Mouse (Mus musculus) neural tube, embryonic 13.5 days (tissue): Measurements from ENCODE around the gene Fgfr2. TPM values are rescaled to one million over a fixed set of nuclear protein-coding genes. Genes with fewer than 3 reads are reported as not detected.

Source experiments
- ATAC-seq: fragments of 200-750 bp; cut with Nextera tagmentation; 2 replicates; pipeline ENCODE4 v1.8.0; 2017; ENCODE audit warnings: low read depth, mild to moderate bottlenecking, moderate TSS enrichment, moderate library complexity
- H3K27ac ChIP-seq: fragments of 300-500 bp; sonication (generic); replicated peaks from 2 replicates; pipeline ENCODE4 v1.5.1; 2015; ENCODE audit warnings: moderate library complexity, mild to moderate bottlenecking, inconsistent platforms
- H3K27me3 ChIP-seq: fragments of 300-500 bp; sonication (generic); 2 replicates; pipeline ENCODE4 v1.6.1; 2015; ENCODE audit warnings: mild to moderate bottlenecking, inconsistent platforms
- H3K36me3 ChIP-seq: fragments of 300-500 bp; sonication (generic); 2 replicates; pipeline ENCODE4 v1.6.1; 2015; ENCODE audit warnings: mild to moderate bottlenecking, inconsistent platforms
- H3K4me1 ChIP-seq: fragments of 300-500 bp; sonication (generic); replicated peaks from 2 replicates; pipeline ENCODE4 v1.6.1; 2015; ENCODE audit warnings: inconsistent platforms
- H3K4me2 ChIP-seq: fragments of 300-500 bp; sonication (generic); 2 replicates; pipeline ENCODE4 v1.6.1; 2015; ENCODE audit warnings: inconsistent platforms, mild to moderate bottlenecking, moderate library complexity
- H3K4me3 ChIP-seq: fragments of 300-500 bp; sonication (generic); 2 replicates; pipeline ENCODE4 v1.5.1; 2015; ENCODE audit warnings: mild to moderate bottlenecking, inconsistent platforms
- H3K9ac ChIP-seq: fragments of 300-500 bp; sonication (generic); 2 replicates; pipeline ENCODE4 v1.6.1; 2015; ENCODE audit warnings: moderate library complexity, mild to moderate bottlenecking, inconsistent platforms
- H3K9me3 ChIP-seq: fragments of 300-500 bp; sonication (generic); 2 replicates; pipeline ENCODE4 v1.6.1; 2016; ENCODE audit warnings: inconsistent platforms
- WGBS: fragments of 180-500 bp; shearing (Covaris S2); methylation state at CpG from one replicate; pipeline ENCODE4 v1.1.7; 2015; 5-methylcytosine and 5-hydroxymethylcytosine counted together
- polyA plus RNA-seq: library from polyadenylated mRNA; unstranded; fragments of >200 nt; fragmentation: Nextera tagmentation; extraction: Ambion mirVana; gene quantifications from 2 replicates; pipeline ENCODE4 v1.2.1, GENCODE M21; 2015

Gene Fgfr2
- polyA plus RNA-seq, 1 experiment from 2014 or later, result 22.9 TPM

GRCm38 (mm10) chr7:131264251-131264650, 1858.9 kb downstream of the Fgfr2 start:
- Histone ChIP-seq H3K36me3 (no peaks in the 10 kb centered on the region), H3K4me2 (no peak overlapping the region), H3K9ac (no peak overlapping the region), H3K9me3 (no peaks in the 10 kb centered on the region), H3K27me3 (no peaks in the 10 kb centered on the region), H3K27ac (no peak overlapping the region), H3K4me1 (no peaks in the 10 kb centered on the region), H3K4me3 (no peak overlapping the region)
- whole genome bisulfite sequencing, result 87% methylated on average over 4 of the region's 4 CpGs
- ATAC-seq, result no peak

- WGBS, result 67% methylated on average over 6 of the region's 6 CpGs
- H3K27me3 ChIP-seq, result no peaks in the 10 kb centered on the region
- H3K27ac ChIP-seq, result no peak overlapping the region
- no peak overlapping the region for H3K4me3 ChIP-seq
- no peaks in the 10 kb centered on the region for H3K4me1 ChIP-seq
- no peak overlapping the region for H3K4me2 ChIP-seq
- no peaks in the 10 kb centered on the region for H3K36me3 ChIP-seq
- no peaks in the 10 kb centered on the region for H3K9me3 ChIP-seq
- H3K9ac ChIP-seq, result no peak overlapping the region
- ATAC-seq, result no peak
Measured at GRCm38 (mm10) chr7:131260946-131261345, 1862.2 kb downstream of the Fgfr2 start.

- Histone ChIP-seq H3K4me2 (no peak overlapping the region), H3K4me3 (no peak overlapping the region), H3K9ac (no peak overlapping the region), H3K27me3 (no peaks in the 10 kb centered on the region), H3K4me1 (no peaks in the 10 kb centered on the region), H3K36me3 (no peaks in the 10 kb centered on the region), H3K9me3 (no peaks in the 10 kb centered on the region), H3K27ac (no peak overlapping the region)
- ATAC-seq, result no peak
- 86% methylated on average over 1 of the region's 1 CpGs for WGBS
Measured at GRCm38 (mm10) chr7:131257309-131257708, 1865.8 kb downstream of the Fgfr2 start.

GRCm38 (mm10) chr7:131256841-131257240, 1866.3 kb downstream of the Fgfr2 start:
- no peak overlapping the region for H3K4me2 ChIP-seq
- ATAC-seq, result no peak
- no peaks in the 10 kb centered on the region for H3K4me1 ChIP-seq
- 90% methylated on average over 5 of the region's 5 CpGs for WGBS
- no peaks in the 10 kb centered on the region for H3K27me3 ChIP-seq
- no peak overlapping the region for H3K9ac ChIP-seq
- no peak overlapping the region for H3K27ac ChIP-seq
- no peak overlapping the region for H3K4me3 ChIP-seq
- no peaks in the 10 kb centered on the region for H3K9me3 ChIP-seq
- H3K36me3 ChIP-seq, result no peaks in the 10 kb centered on the region

GRCm38 (mm10) chr7:131244993-131245392, 1878.2 kb downstream of the Fgfr2 start:
- no peaks in the 10 kb centered on the region for H3K27me3 ChIP-seq
- 26% methylated on average over 1 of the region's 1 CpGs for WGBS
- no peak overlapping the region for H3K4me2 ChIP-seq
- H3K4me1 ChIP-seq, result no peaks in the 10 kb centered on the region
- H3K27ac ChIP-seq, result no peak overlapping the region
- H3K9me3 ChIP-seq, result no peaks in the 10 kb centered on the region
- no peak overlapping the region for H3K9ac ChIP-seq
- no peak overlapping the region for H3K4me3 ChIP-seq
- no peaks in the 10 kb centered on the region for H3K36me3 ChIP-seq
- ATAC-seq, result no peak

- ATAC-seq, result no peak
- Histone ChIP-seq H3K9me3 (no peaks in the 10 kb centered on the region), H3K27me3 (no peaks in the 10 kb centered on the region), H3K4me3 (no peak overlapping the region), H3K27ac (no peak overlapping the region), H3K36me3 (no peaks in the 10 kb centered on the region), H3K4me1 (no peaks in the 10 kb centered on the region), H3K9ac (no peak overlapping the region), H3K4me2 (no peak overlapping the region)
Measured at GRCm38 (mm10) chr7:131236091-131236490, 1887.1 kb downstream of the Fgfr2 start.

GRCm38 (mm10) chr7:131223086-131223485, 1900.1 kb downstream of the Fgfr2 start:
- Histone ChIP-seq H3K27ac (no peak overlapping the region), H3K4me3 (no peak overlapping the region), H3K36me3 (no peaks in the 10 kb centered on the region), H3K27me3 (no peaks in the 10 kb centered on the region), H3K9ac (no peak overlapping the region), H3K9me3 (no peaks in the 10 kb centered on the region), H3K4me2 (no peak overlapping the region), H3K4me1 (no peaks in the 10 kb centered on the region)
- no peak for ATAC-seq
- WGBS, result 85% methylated on average over 5 of the region's 5 CpGs

GRCm38 (mm10) chr7:131187996-131188395, 1935.2 kb downstream of the Fgfr2 start:
- H3K4me2 ChIP-seq, result no peak overlapping the region
- no peak for ATAC-seq
- H3K36me3 ChIP-seq, result no peaks in the 10 kb centered on the region
- WGBS, result 97% methylated on average over 14 of the region's 14 CpGs
- H3K4me3 ChIP-seq, result no peak overlapping the region
- H3K9me3 ChIP-seq, result no peaks in the 10 kb centered on the region
- H3K27me3 ChIP-seq, result no peaks in the 10 kb centered on the region
- H3K9ac ChIP-seq, result no peak overlapping the region
- no peaks in the 10 kb centered on the region for H3K4me1 ChIP-seq
- H3K27ac ChIP-seq, result no peak overlapping the region

- H3K27ac ChIP-seq, result no peak overlapping the region
- no peaks in the 10 kb centered on the region for H3K27me3 ChIP-seq
- no peak overlapping the region for H3K4me2 ChIP-seq
- H3K36me3 ChIP-seq, result no peaks in the 10 kb centered on the region
- H3K4me1 ChIP-seq, result no peaks in the 10 kb centered on the region
- H3K9me3 ChIP-seq, result no peaks in the 10 kb centered on the region
- WGBS, result 79% methylated on average over 8 of the region's 8 CpGs
- no peak overlapping the region for H3K4me3 ChIP-seq
- no peak for ATAC-seq
- H3K9ac ChIP-seq, result no peak overlapping the region
Measured at GRCm38 (mm10) chr7:131187047-131187446, 1936.1 kb downstream of the Fgfr2 start.

GRCm38 (mm10) chr7:131184339-131184738, 1938.8 kb downstream of the Fgfr2 start:
- H3K27me3 ChIP-seq, result no peaks in the 10 kb centered on the region
- WGBS, result 67% methylated on average over 8 of the region's 8 CpGs
- no peak overlapping the region for H3K4me2 ChIP-seq

GRCm38 (mm10) chr7:131182685-131183084, 1940.5 kb downstream of the Fgfr2 start:
- Histone ChIP-seq H3K9ac (no peak overlapping the region), H3K4me1 (no peaks in the 10 kb centered on the region), H3K36me3 (no peaks in the 10 kb centered on the region), H3K27me3 (no peaks in the 10 kb centered on the region), H3K27ac (no peak overlapping the region), H3K4me3 (no peak overlapping the region), H3K9me3 (no peaks in the 10 kb centered on the region), H3K4me2 (no peak overlapping the region)
- ATAC-seq, result no peak
- 41% methylated on average over 4 of the region's 4 CpGs for WGBS

More at GRCm38 (mm10) chr7:131184339-131184738, 1938.8 kb downstream of the Fgfr2 start:
- H3K36me3 ChIP-seq, result no peaks in the 10 kb centered on the region
- H3K4me3 ChIP-seq, result no peak overlapping the region
- ATAC-seq, result no peak
- no peak overlapping the region for H3K27ac ChIP-seq
- H3K9ac ChIP-seq, result no peak overlapping the region
- no peaks in the 10 kb centered on the region for H3K9me3 ChIP-seq
- no peaks in the 10 kb centered on the region for H3K4me1 ChIP-seq

- no peak within 1 kb of the TSS for H3K27ac ChIP-seq
- no peak within 1 kb of the TSS for H3K4me3 ChIP-seq
- H3K4me2 ChIP-seq, result no peak within 1 kb of the TSS
- H3K9me3 ChIP-seq, result no peaks in the 10 kb centered on the region
- H3K36me3 ChIP-seq, result no peaks in the 10 kb centered on the region
- ATAC-seq, result no peak
- no peak within 1 kb of the TSS for H3K9ac ChIP-seq
- H3K27me3 ChIP-seq, result no peaks in the 10 kb centered on the region
- WGBS, result 87% methylated on average over 9 of the region's 9 CpGs
- no peaks in the 10 kb centered on the region for H3K4me1 ChIP-seq
Measured at GRCm38 (mm10) chr7:131174121-131174520, 1949.0 kb downstream of the Fgfr2 start, which contains the start of gene 5430419D17Rik. 5430419D17Rik (plus strand) TSS chr7:131174402.

GRCm38 (mm10) chr7:131169099-131169498, 1954.1 kb downstream of the Fgfr2 start:
- no peak for ATAC-seq
- Histone ChIP-seq H3K27ac (no peak overlapping the region), H3K4me3 (no peak overlapping the region), H3K4me2 (no peak overlapping the region), H3K9ac (no peak overlapping the region), H3K36me3 (no peaks in the 10 kb centered on the region), H3K9me3 (no peaks in the 10 kb centered on the region), H3K27me3 (no peaks in the 10 kb centered on the region), H3K4me1 (no peaks in the 10 kb centered on the region)
- WGBS, result 38% methylated on average over 2 of the region's 2 CpGs
